Mouse (Mus musculus) midbrain, embryonic 14.5 days (tissue): ENCODE measurements around the gene Olfr789. TPM values are rescaled to one million over a fixed set of nuclear protein-coding genes. Genes with fewer than 3 reads are reported as not detected.

Experiments
- ATAC-seq: fragments of 200-750 bp; cut with Nextera tagmentation; 2 replicates; pipeline ENCODE4 v1.8.0; 2017; ENCODE audit warnings: moderate number of reproducible peaks, moderate library complexity; ENCODE audit not compliant: low FRiP score, low TSS enrichment
- DNase-seq: peaks from one replicate; pipeline ENCODE4 v3.0.0-alpha.2; 2015
- H3K27ac ChIP-seq: fragments of 300-500 bp; sonication (generic); replicated peaks from 2 replicates; pipeline ENCODE4 v1.5.1; 2014; ENCODE audit warnings: mild to moderate bottlenecking, low read depth, low read length, moderate library complexity
- H3K27me3 ChIP-seq: fragments of 300-500 bp; sonication (generic); 2 replicates; pipeline ENCODE4 v1.6.1; 2014; ENCODE audit warnings: low read length, control low read depth, mixed read lengths; ENCODE audit not compliant: control insufficient read depth, insufficient read depth
- H3K36me3 ChIP-seq: fragments of 300-500 bp; sonication (generic); 2 replicates; pipeline ENCODE4 v1.6.1; 2014; ENCODE audit warnings: low read length, control low read depth; ENCODE audit not compliant: control insufficient read depth, insufficient read depth
- H3K4me1 ChIP-seq: fragments of 300-500 bp; sonication (generic); 2 replicates; pipeline ENCODE4 v1.6.1; 2014; ENCODE audit warnings: mild to moderate bottlenecking, antibody characterized with exemption, low read length, control low read depth; ENCODE audit not compliant: control insufficient read depth, insufficient read depth
- H3K4me2 ChIP-seq: fragments of 300-500 bp; sonication (generic); 2 replicates; pipeline ENCODE4 v1.6.1; 2014; ENCODE audit warnings: mild to moderate bottlenecking, low read length, moderate library complexity
- H3K4me3 ChIP-seq: fragments of 300-500 bp; sonication (generic); replicated peaks from 2 replicates; pipeline ENCODE4 v1.5.1; 2014; ENCODE audit warnings: low read depth, low read length
- H3K9ac ChIP-seq: fragments of 300-500 bp; sonication (generic); replicated peaks from 2 replicates; pipeline ENCODE4 v1.6.1; 2014; ENCODE audit warnings: mild to moderate bottlenecking, low read length, moderate library complexity
- H3K9me3 ChIP-seq: fragments of 300-500 bp; sonication (generic); 2 replicates; pipeline ENCODE4 v1.6.1; 2016; ENCODE audit warnings: low read length, control low read depth, mixed read lengths; ENCODE audit not compliant: control insufficient read depth
- WGBS: fragments of 180-500 bp; shearing (Covaris S2); extraction: QIAGEN DNeasy Blood & Tissue Kit; methylation state at CpG from one replicate; pipeline ENCODE4 v1.1.7; 2014; 5-methylcytosine and 5-hydroxymethylcytosine counted together
- polyA plus RNA-seq: library from polyadenylated mRNA; unstranded; fragments of >200 nt; fragmentation: Nextera tagmentation; extraction: Ambion mirVana; gene quantifications from 2 replicates; pipeline ENCODE4 v1.2.1, GENCODE M21; 2014

Olfr789 gene
- polyA plus RNA-seq: not detected in 2 replicates

- ATAC-seq (no peak), DNase-seq (no peak)
- H3K36me3 ChIP-seq: no peaks in the 10 kb centered on the region
- H3K27me3 ChIP-seq: no peaks in the 10 kb centered on the region
- WGBS: 73% methylated on average over 2 of the region's 2 CpGs
- H3K4me3 ChIP-seq: no peak within 1 kb of the TSS
- no peaks in the 10 kb centered on the region for H3K4me1 ChIP-seq
- no peak within 1 kb of the TSS for H3K4me2 ChIP-seq
- H3K9me3 ChIP-seq: no peaks in the 10 kb centered on the region
- H3K27ac ChIP-seq: no peak within 1 kb of the TSS
- no peak within 1 kb of the TSS for H3K9ac ChIP-seq
Observed at GRCm38 (mm10) chr10:129484452-129484851, at the start of gene Olfr789. TSS of gene Olfr789 (plus strand) at chr10:129484752.

- Histone ChIP-seq H3K4me1 (no peaks in the 10 kb centered on the region), H3K9me3 (no peaks in the 10 kb centered on the region), H3K36me3 (no peaks in the 10 kb centered on the region), H3K27ac (no peak within 1 kb of the TSS), H3K9ac (no peak within 1 kb of the TSS), H3K27me3 (no peaks in the 10 kb centered on the region), H3K4me2 (no peak within 1 kb of the TSS), H3K4me3 (no peak within 1 kb of the TSS)
- ATAC-seq: no peak
- 85% methylated on average over 3 of the region's 3 CpGs for WGBS
- no peak for DNase-seq
Observed at GRCm38 (mm10) chr10:129461562-129461961, 23.0 kb upstream of the Olfr789 start, which contains the start of gene Olfr787. TSS of gene Olfr787 (plus strand) at chr10:129461862.

GRCm38 (mm10) chr10:129470698-129471097, 13.9 kb upstream of the Olfr789 start, which contains the start of gene Olfr788:
TSS of gene Olfr788 (plus strand) at chr10:129470998.
- Histone ChIP-seq H3K9me3 (no peaks in the 10 kb centered on the region), H3K27ac (no peak within 1 kb of the TSS), H3K4me1 (no peaks in the 10 kb centered on the region), H3K4me2 (no peak within 1 kb of the TSS), H3K27me3 (no peaks in the 10 kb centered on the region), H3K4me3 (no peak within 1 kb of the TSS), H3K9ac (no peak within 1 kb of the TSS), H3K36me3 (no peaks in the 10 kb centered on the region)
- DNase-seq: no peak
- no peak for ATAC-seq

DNA sequence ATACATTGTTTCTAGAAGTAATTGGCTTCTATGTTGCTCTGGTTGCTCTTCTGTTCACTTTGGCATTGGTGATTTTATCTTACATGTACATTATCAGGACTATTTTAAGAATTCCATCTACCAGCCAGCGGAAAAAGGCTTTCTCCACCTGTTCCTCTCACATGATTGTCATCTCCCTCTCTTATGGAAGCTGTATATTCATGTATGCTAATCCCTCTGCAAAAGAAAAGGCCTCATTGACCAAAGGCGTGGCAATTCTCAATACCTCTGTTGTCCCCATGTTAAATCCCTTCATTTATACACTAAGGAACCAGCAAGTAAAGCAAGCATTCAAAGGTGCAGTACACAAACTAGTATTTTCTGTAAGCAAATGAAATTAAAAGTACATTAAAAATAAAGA, 11.3 kb upstream of the Olfr789 start:
- ATAC-seq: no peak
- Histone ChIP-seq H3K4me3 (no peak overlapping the region), H3K9ac (no peak overlapping the region), H3K9me3 (no peaks in the 10 kb centered on the region), H3K4me1 (no peaks in the 10 kb centered on the region), H3K27ac (no peak overlapping the region), H3K27me3 (no peaks in the 10 kb centered on the region), H3K36me3 (no peaks in the 10 kb centered on the region), H3K4me2 (no peak overlapping the region)
- peak; percentile 6 for DNase-seq
- 23% methylated on average over 2 of the region's 2 CpGs for WGBS

GRCm38 (mm10) chr10:129473723-129474122, 10.8 kb upstream of the Olfr789 start:
- Histone ChIP-seq H3K27ac (no peak overlapping the region), H3K4me3 (no peak overlapping the region), H3K4me1 (no peaks in the 10 kb centered on the region), H3K27me3 (no peaks in the 10 kb centered on the region), H3K36me3 (no peaks in the 10 kb centered on the region), H3K9me3 (no peaks in the 10 kb centered on the region), H3K4me2 (no peak overlapping the region), H3K9ac (no peak overlapping the region)
- DNase-seq (no peak), ATAC-seq (no peak)

GRCm38 (mm10) chr10:129490101-129490500, 5.5 kb downstream of the Olfr789 start:
- 80% methylated on average over 2 of the region's 2 CpGs for WGBS
- H3K4me1 ChIP-seq: no peaks in the 10 kb centered on the region
- H3K9me3 ChIP-seq: no peaks in the 10 kb centered on the region
- H3K4me2 ChIP-seq: no peak overlapping the region
- ATAC-seq: no peak
- H3K9ac ChIP-seq: no peak overlapping the region
- DNase-seq: no peak
- no peak overlapping the region for H3K27ac ChIP-seq
- no peaks in the 10 kb centered on the region for H3K36me3 ChIP-seq
- H3K4me3 ChIP-seq: no peak overlapping the region
- no peaks in the 10 kb centered on the region for H3K27me3 ChIP-seq

- H3K9ac ChIP-seq: no peak within 1 kb of the TSS
- no peaks in the 10 kb centered on the region for H3K27me3 ChIP-seq
- no peak within 1 kb of the TSS for H3K4me3 ChIP-seq
- H3K9me3 ChIP-seq: no peaks in the 10 kb centered on the region
- no peak within 1 kb of the TSS for H3K27ac ChIP-seq
- ATAC-seq (no peak), DNase-seq (no peak)
- H3K4me1 ChIP-seq: no peaks in the 10 kb centered on the region
- no peaks in the 10 kb centered on the region for H3K36me3 ChIP-seq
- no peak within 1 kb of the TSS for H3K4me2 ChIP-seq
Observed at GRCm38 (mm10) chr10:129498192-129498591, 13.6 kb downstream of the Olfr789 start, which contains the start of gene Olfr790. TSS of gene Olfr790 (plus strand) at chr10:129498492.

DNA sequence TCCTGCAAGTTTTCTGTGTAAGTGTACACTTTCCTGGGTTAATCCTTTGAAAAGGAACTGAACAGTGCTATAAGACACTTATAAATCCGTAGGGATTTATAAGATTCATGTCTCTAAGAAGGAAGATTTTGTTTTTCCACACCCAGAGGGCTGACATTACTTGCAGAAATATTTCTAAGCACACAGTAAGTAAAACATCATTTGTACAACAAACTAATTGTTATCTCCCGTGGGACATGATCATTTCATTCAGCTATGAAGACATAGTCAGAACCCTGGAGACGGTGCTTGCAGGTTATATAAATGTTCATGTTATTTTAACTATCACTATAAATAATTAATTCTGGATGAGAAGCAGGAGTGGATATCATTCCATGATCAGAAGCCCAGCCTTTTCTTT, 36.9 kb downstream of the Olfr789 start, which contains the start of gene Olfr791:
Gene Olfr791, plus strand, starts transcription at position 301 of the 400 bp plus-strand sequence.
- Histone ChIP-seq H3K9me3 (no peaks in the 10 kb centered on the region), H3K36me3 (no peaks in the 10 kb centered on the region), H3K4me3 (no peak within 1 kb of the TSS), H3K9ac (no peak within 1 kb of the TSS), H3K4me2 (no peak within 1 kb of the TSS), H3K4me1 (no peaks in the 10 kb centered on the region), H3K27ac (no peak within 1 kb of the TSS), H3K27me3 (no peaks in the 10 kb centered on the region)
- DNase-seq (no peak), ATAC-seq (no peak)
- 72% methylated on average over 3 of the region's 3 CpGs for WGBS

GRCm38 (mm10) chr10:129538862-129539261, 54.3 kb downstream of the Olfr789 start, which contains the start of gene Olfr792:
TSS of gene Olfr792 (plus strand) at chr10:129539162.
- no peak within 1 kb of the TSS for H3K9ac ChIP-seq
- no peaks in the 10 kb centered on the region for H3K27me3 ChIP-seq
- 79% methylated on average over 1 of the region's 1 CpGs for WGBS
- no peak within 1 kb of the TSS for H3K4me3 ChIP-seq
- ATAC-seq (no peak), DNase-seq (no peak)
- H3K27ac ChIP-seq: no peak within 1 kb of the TSS
- H3K9me3 ChIP-seq: peaks cover 4% of the 10 kb centered on the region; the same call in 1 of the 2 replicates
- H3K4me1 ChIP-seq: no peaks in the 10 kb centered on the region
- H3K4me2 ChIP-seq: no peak within 1 kb of the TSS
- H3K36me3 ChIP-seq: no peaks in the 10 kb centered on the region
